Comparison of ENCODE assay signal across 26 mouse cellular contexts in the genomic region with DNA sequence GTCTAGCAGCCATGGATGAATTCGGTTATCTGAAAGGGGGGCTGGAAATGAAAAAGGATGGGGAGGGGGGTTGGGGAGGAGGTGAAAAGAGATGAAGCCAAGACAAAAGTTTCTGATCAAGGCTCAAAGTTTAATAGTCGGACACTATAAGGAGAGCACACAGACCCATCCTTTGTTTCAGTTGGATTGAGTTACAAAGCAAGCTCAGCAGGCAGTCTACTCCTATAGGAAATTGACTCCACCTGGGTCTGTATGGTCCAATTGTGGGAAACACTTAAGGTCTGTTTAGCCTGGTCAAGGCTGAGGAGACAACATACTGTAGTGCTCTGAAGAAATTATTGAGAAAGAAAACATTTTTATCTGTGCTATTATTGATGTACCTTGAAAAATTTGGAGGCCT.
DNase-seq lines count a peak whose midpoint lies in the region; ATAC-seq lines count a peak whose summit lies in the region.
"Had no signal": no experiment of that assay in that cellular context is flagged by ENCODE, and none has a peak within 500 bp of the region (broad histone marks: within the 10 kb centered on the region; RNA-seq: fewer than 3 reads in every experiment).

No protein-coding gene starts in this region.

- no peak overlapping the region for H3K4me3 ChIP-seq in intestine, embryonic 15.5 days (replicated peaks)
- H3K4me3 ChIP-seq: embryonic facial prominence, embryonic 13.5 days; embryonic facial prominence, embryonic 15.5 days; erythroblast, embryonic 14.5 days; forebrain, embryonic 10.5 days; forebrain, embryonic 12.5 days had no signal

- no peaks in the 10 kb centered on the region for H3K36me3 ChIP-seq in intestine, embryonic 15.5 days
- H3K36me3 ChIP-seq: embryonic facial prominence, embryonic 13.5 days; embryonic facial prominence, embryonic 15.5 days; forebrain, embryonic 10.5 days; forebrain, embryonic 12.5 days; G1E had no signal

- WGBS in intestine, embryonic 15.5 days: 85% methylated on average over 2 of the region's 2 CpGs

- DNase-seq in embryo, embryonic 11 days: peak; percentile 7
- no peak for DNase-seq in embryo, embryonic 10.5 days (ENCODE audit: low spot score)
- peak; percentile 74 for DNase-seq in R1 (ENCODE audit: low read depth, low spot score)
- no peak for DNase-seq in layer of hippocampus, adult 9-10 months (ENCODE audit: low spot score)
- DNase-seq: adrenal gland, adult 8-10 months; adrenal gland, postnatal 14 days; adrenal gland, postnatal 36 days; B cell, adult 2 months; cerebellum, adult 11-12 months; cerebellum, adult 8-10 months; cerebellum, adult 9-11 months; cerebellum, postnatal 14 days; cerebellum, postnatal 36 days had no signal

- no peaks in the 10 kb centered on the region for H3K4me1 ChIP-seq in intestine, embryonic 15.5 days (replicated peaks)
- H3K4me1 ChIP-seq: embryonic facial prominence, embryonic 13.5 days; embryonic facial prominence, embryonic 15.5 days had no signal

- H3K27ac ChIP-seq in intestine, embryonic 15.5 days: no peak overlapping the region
- H3K27ac ChIP-seq: embryonic facial prominence, embryonic 13.5 days; embryonic facial prominence, embryonic 15.5 days; forebrain, embryonic 10.5 days; forebrain, embryonic 12.5 days had no signal

- H3K9ac ChIP-seq in intestine, embryonic 15.5 days: no peak overlapping the region
- H3K9ac ChIP-seq: embryonic facial prominence, embryonic 13.5 days; embryonic facial prominence, embryonic 15.5 days; forebrain, embryonic 12.5 days had no signal

- H3K27me3 ChIP-seq in intestine, embryonic 15.5 days (replicated peaks): no peaks in the 10 kb centered on the region
- H3K27me3 ChIP-seq: CH12.LX; embryonic facial prominence, embryonic 13.5 days; embryonic facial prominence, embryonic 15.5 days; forebrain, embryonic 12.5 days had no signal

- no peak overlapping the region for H3K4me2 ChIP-seq in intestine, embryonic 15.5 days (replicated peaks)
- H3K4me2 ChIP-seq: embryonic facial prominence, embryonic 13.5 days; embryonic facial prominence, embryonic 15.5 days; forebrain, embryonic 12.5 days had no signal

- no peaks in the 10 kb centered on the region for H3K9me3 ChIP-seq in intestine, embryonic 15.5 days
- H3K9me3 ChIP-seq: embryonic facial prominence, embryonic 13.5 days; embryonic facial prominence, embryonic 15.5 days; forebrain, embryonic 10.5 days; forebrain, embryonic 12.5 days had no signal

- no peak for ATAC-seq in intestine, embryonic 15.5 days
- ATAC-seq: activated CD4-positive, CD25-positive, alpha-beta regulatory T cell, adult 4 months; CD4-positive, CD25-positive, alpha-beta regulatory T cell, adult 4 months; forebrain, embryonic 14.5 days; forebrain, embryonic 16.5 days; Patski had no signal

Comparison
In these comparisons a context has a peak if more than half of its experiments do, and no peak if none do; other contexts are left out.
1. DNase-seq: peak in embryo, embryonic 11 days (single experiment) and R1 (single experiment); none in embryo, embryonic 10.5 days (single experiment) and layer of hippocampus, adult 9-10 months (single experiment).